In genomic region chr17:47863437-47863836, GRCm38 (mm10) we compare ENCODE assay signal across 10 mouse cellular contexts. TPM values are rescaled to one million over a fixed set of nuclear protein-coding genes. Genes with fewer than 3 reads are reported as not detected.
A peak's percentile ranks its signal among the peaks of the same experiment; 100 is the strongest.
DNase-seq lines count a peak whose midpoint lies in the region; ATAC-seq lines count a peak whose summit lies in the region.
"Had no signal": no experiment of that assay in that cellular context is flagged by ENCODE, and none has a peak within 500 bp of the region (broad histone marks: within the 10 kb centered on the region; RNA-seq: fewer than 3 reads in every experiment).

No protein-coding gene starts in this region.

- H3K36me3 ChIP-seq in hindbrain, embryonic 10.5 days, result peaks cover 27% of the 10 kb centered on the region
- H3K36me3 ChIP-seq in hindbrain, embryonic 13.5 days, result peaks cover 9% of the 10 kb centered on the region
- no peaks in the 10 kb centered on the region; the same call in 1 of the 2 replicates for H3K36me3 ChIP-seq in limb, embryonic 11.5 days (ENCODE audit: control insufficient read depth, insufficient read depth, low read length)
- peaks cover 6% of the 10 kb centered on the region; the same call in 1 of the 2 replicates for H3K36me3 ChIP-seq in kidney, embryonic 14.5 days (ENCODE audit: control insufficient read depth, insufficient read depth, low read length)

- H3K4me2 ChIP-seq in hindbrain, embryonic 13.5 days, result no peak overlapping the region
- H3K4me2 ChIP-seq in limb, embryonic 11.5 days (ENCODE audit: low read depth, severe bottlenecking), result no peak overlapping the region
- H3K4me2 ChIP-seq in kidney, embryonic 14.5 days (replicated peaks; ENCODE audit: low read depth, low read length), result no peak overlapping the region

- DNase-seq in hindbrain, embryonic 10.5 days (ENCODE audit: low spot score), result peak; percentile 53
- DNase-seq in embryo, embryonic 10 days (ENCODE audit: low spot score), result peak; percentile 50
- peak; percentile 60 for DNase-seq in embryo, embryonic 11 days
- DNase-seq in limb, embryonic 11.5 days (ENCODE audit: low spot score), result peak; percentile 65
- DNase-seq in frontal cortex, adult 2 months (ENCODE audit: extremely low spot score in 1 of 2, low spot score in 1 of 2), result no peak
- DNase-seq: adrenal gland, postnatal 10 days; kidney, adult 11 months; lung, adult 18-20 months had no signal

- ATAC-seq in hindbrain, embryonic 13.5 days (ENCODE audit: low FRiP score), result no peak
- peak; percentile 49 for ATAC-seq in limb, embryonic 11.5 days (ENCODE audit: insufficient number of reproducible peaks, low FRiP score, low TSS enrichment, low read depth)
- no peak for ATAC-seq in kidney, embryonic 14.5 days (ENCODE audit: low FRiP score, low TSS enrichment)

- H3K9ac ChIP-seq in hindbrain, embryonic 13.5 days, result no peak overlapping the region
- no peak overlapping the region for H3K9ac ChIP-seq in limb, embryonic 11.5 days (ENCODE audit: low read length)
- H3K9ac ChIP-seq in kidney, embryonic 14.5 days (ENCODE audit: low read depth, low read length), result no peak overlapping the region

- no peak overlapping the region for H3K4me3 ChIP-seq in hindbrain, embryonic 10.5 days
- no peak overlapping the region for H3K4me3 ChIP-seq in hindbrain, embryonic 13.5 days
- H3K4me3 ChIP-seq in limb, embryonic 11.5 days (ENCODE audit: low read depth, low read length), result no peak overlapping the region
- no peak overlapping the region for H3K4me3 ChIP-seq in kidney, embryonic 14.5 days (ENCODE audit: low read length)

- peak overlapping the region; percentile 76 for H3K27ac ChIP-seq in hindbrain, embryonic 10.5 days
- no peak overlapping the region for H3K27ac ChIP-seq in hindbrain, embryonic 13.5 days
- peak overlapping the region; percentile 32; the same call in 1 of the 2 replicates for H3K27ac ChIP-seq in limb, embryonic 11.5 days (replicated peaks; ENCODE audit: low read depth, low read length)
- H3K27ac ChIP-seq in kidney, embryonic 14.5 days (ENCODE audit: low read depth, low read length), result no peak overlapping the region

- no peaks in the 10 kb centered on the region for H3K9me3 ChIP-seq in hindbrain, embryonic 10.5 days
- H3K9me3 ChIP-seq in hindbrain, embryonic 13.5 days, result no peaks in the 10 kb centered on the region
- H3K9me3 ChIP-seq in limb, embryonic 11.5 days (ENCODE audit: control insufficient read depth, low read length), result 0 out of 2 replicates have a peak, but pooled peaks cover 2% of the 10 kb centered on the region
- no peaks in the 10 kb centered on the region for H3K9me3 ChIP-seq in kidney, embryonic 14.5 days (ENCODE audit: control insufficient read depth, low read length)

- peaks cover 48% of the 10 kb centered on the region for H3K4me1 ChIP-seq in hindbrain, embryonic 10.5 days (replicated peaks)
- peaks cover 6% of the 10 kb centered on the region; the same call in 1 of the 2 replicates for H3K4me1 ChIP-seq in hindbrain, embryonic 13.5 days (replicated peaks)
- peaks cover 3% of the 10 kb centered on the region; the same call in 1 of the 2 replicates for H3K4me1 ChIP-seq in limb, embryonic 11.5 days (ENCODE audit: control insufficient read depth, insufficient read depth, low read length)
- 0 out of 2 replicates have a peak, but pooled peaks cover 2% of the 10 kb centered on the region for H3K4me1 ChIP-seq in kidney, embryonic 14.5 days (ENCODE audit: control insufficient read depth, insufficient read depth, low read length)

- no peaks in the 10 kb centered on the region; the same call in 1 of the 2 replicates for H3K27me3 ChIP-seq in hindbrain, embryonic 10.5 days (ENCODE audit: insufficient read depth, poor library complexity, severe bottlenecking)
- H3K27me3 ChIP-seq in hindbrain, embryonic 13.5 days, result peaks cover 22% of the 10 kb centered on the region; the same call in 1 of the 2 replicates
- no peaks in the 10 kb centered on the region for H3K27me3 ChIP-seq in limb, embryonic 11.5 days (ENCODE audit: control insufficient read depth, insufficient read depth, low read length)
- H3K27me3 ChIP-seq in kidney, embryonic 14.5 days (ENCODE audit: control insufficient read depth, insufficient read depth, low read length), result no peaks in the 10 kb centered on the region

- WGBS in hindbrain, embryonic 10.5 days, result 29% methylated on average over 11 of the region's 11 CpGs
- WGBS in hindbrain, embryonic 13.5 days, result 28% methylated on average over 11 of the region's 11 CpGs
- WGBS in limb, embryonic 11.5 days, result 30% methylated on average over 11 of the region's 11 CpGs
- WGBS in kidney, embryonic 14.5 days, result 20% methylated on average over 11 of the region's 11 CpGs

RNA-seq across cellular contexts. Expression of gene Mdfi, which starts 28.9 kb away (rescaled TPM):
- polyA plus RNA-seq in hindbrain, embryonic 10.5 days (2016; fragmentation: Nextera tagmentation; extraction: Ambion mirVana), result 19.9 and 30.6 TPM in 2 replicates
- 2.9 and 3.7 TPM in 2 replicates for polyA plus RNA-seq in hindbrain, embryonic 13.5 days (2015; fragmentation: Nextera tagmentation; extraction: Ambion mirVana)
- polyA plus RNA-seq in limb, embryonic 11.5 days (2014; fragmentation: Nextera tagmentation; extraction: Ambion mirVana), result 56.4 and 100.0 TPM in 2 replicates
- 3.8 and 4.6 TPM in 2 replicates for polyA plus RNA-seq in frontal cortex, adult 2 months (2012; rRNA removed)
- 15.7 and 26.1 TPM in 2 replicates for polyA plus RNA-seq in kidney, embryonic 14.5 days (2014; fragmentation: Nextera tagmentation; extraction: Ambion mirVana)

Comparison
In these comparisons a context has a peak if more than half of its experiments do, and no peak if none do; other contexts are left out.
1. H3K27ac ChIP-seq: peak in hindbrain, embryonic 10.5 days (single experiment) and limb, embryonic 11.5 days (single experiment); none in hindbrain, embryonic 13.5 days (single experiment) and kidney, embryonic 14.5 days (single experiment).
2. DNase-seq: peak in hindbrain, embryonic 10.5 days (single experiment), embryo, embryonic 10 days (single experiment), embryo, embryonic 11 days (single experiment) and limb, embryonic 11.5 days (single experiment); none in frontal cortex, adult 2 months (0 of 2).